Mouse (Mus musculus) adipose tissue, adult 10 weeks (tissue): ENCODE results near the gene Ndufb8. TPM values are rescaled to one million over a fixed set of nuclear protein-coding genes. Genes with fewer than 3 reads are reported as not detected.

Experiments used
- polyA plus RNA-seq: library from polyadenylated mRNA; stranded (reverse); fragments of 350-450 nt; fragmentation: Illumina TruSeq; extraction: RNeasy Lipid Tissue Mini Kit (QIAGEN cat#74804); gene quantifications from one replicate; pipeline ENCODE4 v1.2.3, GENCODE M21; 2014; ENCODE audit warnings: low read depth, low replicate concordance

Ndufb8 gene
- polyA plus RNA-seq = 305 TPM

GRCm38 (mm10) chr19:44554861-44555590, at the start of gene Ndufb8:
Ndufb8 (minus strand) TSS chr19:44555440.

GRCm38 (mm10) chr19:44562652-44563206, 7.5 kb upstream of the Ndufb8 start, which contains the start of gene Hif1an:
Hif1an (plus strand) TSS chr19:44562850.

GRCm38 (mm10) chr19:44552731-44553130, 2.5 kb downstream of the Ndufb8 start, which contains the start of gene Gm20538:
Gm20538 (minus strand) TSS chr19:44552831.

GRCm38 (mm10) chr19:44545321-44546041, 9.8 kb downstream of the Ndufb8 start, which contains the start of gene Sec31b:
Sec31b (minus strand) TSS chr19:44545864.

Other genes with a start within 250 kb of the Ndufb8 start
- 0.83 TPM for gene Scd4, start 222.3 kb downstream of the Ndufb8 start, polyA plus RNA-seq
- 3,372 TPM for gene Scd1, start 147.6 kb downstream of the Ndufb8 start, polyA plus RNA-seq
- 0.22 TPM for gene Wnt8b, start 62.0 kb downstream of the Ndufb8 start, polyA plus RNA-seq
- gene Sec31b, start 9.6 kb downstream of the Ndufb8 start, polyA plus RNA-seq = 5.5 TPM
- gene Gm20538, start 2.6 kb downstream of the Ndufb8 start, polyA plus RNA-seq = not detected
- gene Hif1an, start 7.4 kb upstream of the Ndufb8 start, polyA plus RNA-seq = 19.0 TPM
- gene Pax2, start 200.6 kb upstream of the Ndufb8 start, polyA plus RNA-seq = 29.0 TPM